Mouse (Mus musculus) lung, postnatal 4 days (tissue): ENCODE measurements around the gene Hyal3.
A peak's percentile ranks its signal among the peaks of the same experiment; 100 is the strongest.

Experiments used
- DNase-seq, 2 experiments: peaks; one replicate each; pipeline ENCODE4 v3.0.0; 2021

Gene Hyal3

GRCm38 (mm10) chr9:107580501-107581317, at the start of gene Hyal3:
Gene Hyal3, plus strand, starts transcription at chr9:107580818.
- peak; percentile 93 to 96 for DNase-seq

DNA sequence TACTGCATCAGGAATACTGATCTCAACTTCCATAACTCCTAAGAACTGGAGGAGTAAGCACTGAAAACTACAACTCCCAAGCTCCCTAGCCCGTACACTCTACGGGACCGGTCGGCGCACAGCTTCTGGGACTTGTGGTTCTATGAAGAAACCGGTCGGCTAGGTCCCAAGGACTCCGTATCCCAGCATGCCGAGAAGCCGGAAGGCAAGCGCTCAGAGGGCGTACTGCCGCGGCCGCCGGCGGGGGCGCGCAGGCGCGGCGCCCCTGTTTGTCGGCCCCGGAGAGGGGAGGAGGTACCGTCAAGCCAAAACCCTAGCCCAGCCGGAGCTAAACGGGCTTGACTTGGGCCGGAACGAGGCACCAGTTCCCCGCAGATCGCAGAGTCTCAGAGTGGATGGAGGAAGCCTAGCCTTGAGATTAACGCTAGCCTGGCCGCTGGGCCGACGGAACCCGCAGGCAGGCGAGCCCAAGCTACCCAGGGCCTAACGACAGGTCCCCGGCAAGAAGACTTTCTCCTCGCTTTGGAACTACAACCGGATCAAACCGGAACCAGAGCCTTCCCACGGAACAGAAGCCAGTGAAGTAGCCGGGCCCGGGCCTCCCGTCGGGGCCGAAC, 46.7 kb upstream of the Hyal3 start, which contains the start of gene Tmem115:
Gene Tmem115 (plus strand): TSS at position 155 of the 617 bp plus-strand sequence.
- peak; percentile 94 to 97 for DNase-seq

- peak; percentile 42 to 51 for DNase-seq
These were observed 46.0 kb upstream of the Hyal3 start for GRCm38 (mm10) chr9:107534408-107535202.

- DNase-seq, result no peak
These were observed 42.4 kb upstream of the Hyal3 start for GRCm38 (mm10) chr9:107538231-107538630.

GRCm38 (mm10) chr9:107538711-107539110, 41.9 kb upstream of the Hyal3 start:
- DNase-seq, result no peak

DNA sequence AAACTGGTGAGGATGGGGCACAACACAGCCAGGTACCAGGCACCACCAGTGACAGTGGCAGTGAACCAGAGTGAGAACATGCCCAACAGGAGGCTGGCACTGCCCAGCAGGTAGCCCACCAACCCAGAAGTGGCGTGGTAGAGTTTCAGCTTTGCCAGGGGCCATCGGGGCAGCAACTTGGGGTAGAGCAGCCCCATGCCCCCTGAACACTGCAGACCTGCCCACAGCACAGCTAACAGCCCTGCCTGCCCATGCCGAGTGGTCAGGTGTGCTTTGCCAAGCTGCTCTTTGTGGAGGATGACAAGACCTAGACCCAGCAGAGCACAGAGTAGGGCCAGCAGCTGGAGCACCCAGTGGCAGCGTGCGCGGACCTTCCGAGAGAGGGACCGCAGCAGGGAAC, 40.7 kb upstream of the Hyal3 start:
- peak in 1 of 2 experiments; percentile 20 for DNase-seq

DNA sequence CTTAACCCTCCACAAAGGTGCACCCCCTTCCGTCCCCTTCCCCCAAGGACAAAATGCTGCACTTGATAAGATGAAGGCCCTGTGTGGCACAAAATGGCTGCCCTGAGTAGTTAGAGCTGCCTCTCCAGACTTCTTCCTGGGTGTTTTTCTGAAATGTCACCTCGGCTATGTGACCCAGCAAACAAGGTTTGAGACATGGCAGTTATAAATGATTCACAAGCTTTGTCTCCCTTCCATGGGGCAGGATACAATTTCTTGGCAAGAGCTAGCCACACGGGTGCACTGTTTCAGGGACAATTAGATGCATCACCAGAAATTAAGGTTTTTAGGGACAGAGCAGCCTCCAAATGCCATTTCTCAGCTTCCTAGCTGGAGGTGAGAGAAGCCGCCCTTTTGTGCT, 40.2 kb upstream of the Hyal3 start:
- DNase-seq, result no peak

GRCm38 (mm10) chr9:107541005-107541404, 39.6 kb upstream of the Hyal3 start:
- DNase-seq, result no peak

DNA sequence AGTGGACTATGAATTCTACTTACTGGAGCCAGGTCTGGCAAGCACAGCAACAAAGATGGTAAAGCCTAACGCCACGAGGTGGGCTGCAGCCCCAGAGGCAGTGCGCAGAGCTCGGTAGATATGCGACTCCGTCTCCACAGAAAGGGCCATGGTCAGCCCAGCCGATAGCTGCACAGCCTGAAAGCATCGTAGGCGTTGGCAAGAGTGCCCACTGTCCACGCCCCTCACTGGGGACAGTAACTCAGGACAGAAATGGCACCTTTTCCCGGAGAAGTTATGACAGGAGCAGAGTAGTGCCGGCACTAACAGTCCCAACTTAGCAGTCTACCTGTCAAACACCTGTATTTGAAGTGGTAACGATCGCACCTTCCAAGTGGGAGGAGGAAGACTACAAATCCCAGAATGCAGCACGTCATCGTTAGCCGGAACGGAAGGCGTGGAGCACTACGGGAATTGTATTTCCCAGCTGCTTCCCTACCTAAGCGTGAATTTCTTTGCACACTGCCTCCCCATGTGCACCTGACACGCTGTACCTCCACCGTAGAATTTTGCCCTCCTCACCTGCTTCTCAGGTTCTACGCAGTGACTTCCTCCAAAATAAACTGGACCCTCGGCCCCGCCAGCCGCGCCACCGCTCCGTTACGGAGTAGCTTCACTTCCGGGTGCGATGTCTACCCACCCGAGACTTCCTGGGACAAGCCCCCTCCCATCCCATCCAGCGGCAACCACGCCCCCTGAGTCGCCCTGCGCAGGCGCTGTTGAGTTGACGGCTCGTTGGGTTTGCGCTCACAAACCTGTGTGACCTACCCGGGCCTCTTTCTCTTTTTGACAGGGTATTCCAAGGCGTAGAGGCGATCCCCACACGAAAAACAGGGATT, 38.9 kb upstream of the Hyal3 start, which contains the start of the genes Cyb561d2 and Nprl2:
Gene Cyb561d2 (minus strand): TSS at position 720 of the 878 bp plus-strand sequence.
Gene Nprl2 (plus strand): TSS at position 753 of the 878 bp plus-strand sequence.
- DNase-seq, result peak; percentile 95 to 96

- no peak for DNase-seq
These were observed 38.3 kb upstream of the Hyal3 start for GRCm38 (mm10) chr9:107542352-107542686.

DNA sequence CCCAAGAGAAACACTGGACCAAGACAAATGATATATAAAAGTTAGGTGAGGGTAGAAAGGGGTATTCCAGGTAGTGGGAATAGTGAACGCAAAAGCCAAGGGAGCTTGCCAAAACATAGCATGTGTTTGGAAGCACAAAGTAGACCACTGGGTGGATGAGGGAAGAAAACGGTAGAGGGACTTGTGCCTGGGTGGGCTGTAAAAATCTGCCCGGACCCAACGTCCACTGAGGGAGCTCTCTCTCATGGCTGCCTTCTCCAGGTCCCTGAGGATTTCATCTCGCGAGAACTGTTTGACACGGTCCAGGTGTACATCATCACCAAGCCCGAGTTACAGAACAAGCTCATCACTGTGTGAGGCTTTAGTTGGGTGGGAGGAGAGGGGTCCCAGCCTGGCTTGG, 37.9 kb upstream of the Hyal3 start:
- no peak for DNase-seq

DNA sequence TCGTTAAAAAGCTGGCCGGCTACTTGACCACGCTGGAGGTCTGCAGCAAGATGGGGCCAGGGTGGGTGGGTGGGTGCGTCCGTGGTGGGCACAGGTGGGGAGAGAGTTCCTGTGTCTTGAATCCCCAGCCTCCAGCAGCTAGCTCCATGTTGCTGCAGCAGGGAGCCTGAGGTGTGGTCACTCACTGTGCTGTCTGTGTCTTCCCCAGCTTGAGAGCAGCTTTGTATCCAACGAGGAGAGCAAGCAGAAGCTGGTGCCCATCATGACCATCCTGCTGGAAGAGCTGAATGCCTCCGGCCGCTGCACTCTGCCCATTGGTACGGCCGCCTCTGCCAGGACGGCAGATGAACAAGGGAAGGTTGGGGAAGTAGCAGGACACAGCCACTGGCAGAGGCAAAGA, 37.3 kb upstream of the Hyal3 start:
- DNase-seq, result peak in 1 of 2 experiments; percentile 23

GRCm38 (mm10) chr9:107544196-107544700, 36.4 kb upstream of the Hyal3 start:
- DNase-seq, result peak in 1 of 2 experiments; percentile 22

- no peak for DNase-seq
These were observed 35.9 kb upstream of the Hyal3 start for GRCm38 (mm10) chr9:107544729-107545128.

GRCm38 (mm10) chr9:107545199-107545598, 35.4 kb upstream of the Hyal3 start:
- no peak for DNase-seq

DNA sequence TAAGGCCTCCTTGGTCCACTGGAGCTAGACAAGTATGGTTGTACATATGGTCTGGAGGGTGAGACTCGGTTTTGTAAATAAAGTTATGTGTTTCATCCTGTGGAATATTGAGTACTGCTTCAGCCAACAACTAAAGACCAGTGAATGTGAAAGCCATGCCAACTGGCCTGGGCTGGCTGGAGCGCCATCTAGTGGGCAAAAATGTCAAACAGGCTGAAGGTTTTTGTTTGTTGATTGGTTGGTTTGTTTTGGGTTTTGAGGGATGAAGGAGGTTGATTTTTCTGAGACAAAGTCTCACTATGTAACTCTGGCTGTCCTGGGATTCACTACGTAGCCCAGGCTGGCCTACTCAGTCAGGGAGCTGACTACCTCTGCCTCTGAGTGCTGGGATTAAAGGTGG, 35.0 kb upstream of the Hyal3 start:
- DNase-seq, result peak; percentile 65 to 84

DNA sequence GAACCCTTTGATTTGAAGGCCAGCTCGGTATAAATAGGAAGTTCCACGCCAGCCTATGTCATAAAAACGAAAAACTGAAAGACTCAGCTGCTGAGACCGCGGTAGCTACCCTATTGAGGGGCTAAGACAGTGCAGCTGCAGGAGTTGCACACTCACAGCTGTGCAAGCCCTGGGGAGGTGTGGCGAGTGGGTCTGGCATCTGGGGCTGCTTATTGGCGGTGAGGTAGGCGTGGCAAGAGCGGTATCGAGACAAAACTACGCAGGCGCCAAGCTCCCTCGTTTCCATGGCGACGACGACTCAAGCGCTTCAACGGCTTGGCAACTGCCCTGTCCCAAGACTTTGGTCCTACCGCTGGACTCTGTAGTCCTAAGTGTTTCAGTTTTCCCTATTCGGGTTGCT, 33.6 kb upstream of the Hyal3 start, which contains the start of gene Zmynd10:
Gene Zmynd10 (plus strand): TSS at position 273 of the 400 bp plus-strand sequence.
- DNase-seq, result peak; percentile 92 to 94

GRCm38 (mm10) chr9:107547957-107548356, 32.7 kb upstream of the Hyal3 start:
- no peak for DNase-seq

DNA sequence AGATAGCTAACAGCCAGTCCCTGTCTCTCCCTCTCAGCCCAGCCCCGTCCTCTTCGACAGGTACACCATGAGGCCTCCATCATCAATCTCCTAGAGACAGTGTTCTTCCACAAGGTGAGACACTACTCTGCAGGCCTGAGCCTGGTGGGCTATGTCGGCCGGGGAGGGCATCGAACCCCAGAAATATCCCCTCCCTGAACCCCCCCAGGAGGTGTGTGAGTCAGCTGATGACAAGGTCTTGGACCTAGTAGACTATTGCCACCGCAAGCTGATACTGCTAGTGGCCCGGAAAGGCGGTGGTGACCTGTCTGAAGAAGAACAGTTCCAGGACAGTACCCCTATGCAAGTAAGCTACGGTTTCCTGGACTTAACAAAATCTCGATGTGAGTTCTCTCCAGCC, 31.8 kb upstream of the Hyal3 start:
- DNase-seq, result no peak

DNA sequence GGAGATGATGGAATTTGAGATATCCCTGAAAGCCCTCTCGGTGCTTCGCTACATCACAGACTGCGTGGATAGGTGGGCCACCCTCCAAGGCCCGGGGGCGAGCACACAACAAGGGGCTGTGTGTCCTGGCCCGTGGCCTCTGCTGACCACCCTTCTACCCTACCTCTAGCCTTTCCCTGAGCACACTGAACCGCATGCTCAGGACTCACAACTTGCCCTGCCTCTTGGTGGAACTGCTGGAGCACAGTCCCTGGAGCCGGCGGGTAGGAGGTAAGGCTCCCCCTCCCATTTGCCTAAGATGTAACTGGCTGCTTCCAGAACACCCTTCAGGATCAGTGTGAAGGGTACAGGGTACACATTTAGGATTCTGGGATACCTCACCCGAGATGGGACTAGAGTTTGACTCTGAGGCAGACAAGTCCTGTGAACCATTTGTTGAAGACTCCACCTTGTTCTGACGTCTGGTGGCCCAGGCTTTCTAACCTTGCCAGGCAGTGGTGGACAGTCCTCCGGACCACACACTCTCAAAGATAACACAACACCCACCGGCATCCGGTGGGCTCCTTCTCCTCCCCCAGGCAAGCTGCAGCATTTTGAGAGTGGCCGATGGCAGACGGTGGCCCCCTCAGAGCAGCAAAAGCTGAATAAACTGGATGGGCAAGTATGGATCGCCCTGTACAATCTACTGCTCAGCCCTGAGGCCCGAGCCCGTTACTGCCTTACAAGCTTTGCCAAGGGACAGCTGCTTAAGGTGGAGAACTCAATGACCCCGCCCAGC, 31.1 kb upstream of the Hyal3 start:
- DNase-seq, result no peak

DNA sequence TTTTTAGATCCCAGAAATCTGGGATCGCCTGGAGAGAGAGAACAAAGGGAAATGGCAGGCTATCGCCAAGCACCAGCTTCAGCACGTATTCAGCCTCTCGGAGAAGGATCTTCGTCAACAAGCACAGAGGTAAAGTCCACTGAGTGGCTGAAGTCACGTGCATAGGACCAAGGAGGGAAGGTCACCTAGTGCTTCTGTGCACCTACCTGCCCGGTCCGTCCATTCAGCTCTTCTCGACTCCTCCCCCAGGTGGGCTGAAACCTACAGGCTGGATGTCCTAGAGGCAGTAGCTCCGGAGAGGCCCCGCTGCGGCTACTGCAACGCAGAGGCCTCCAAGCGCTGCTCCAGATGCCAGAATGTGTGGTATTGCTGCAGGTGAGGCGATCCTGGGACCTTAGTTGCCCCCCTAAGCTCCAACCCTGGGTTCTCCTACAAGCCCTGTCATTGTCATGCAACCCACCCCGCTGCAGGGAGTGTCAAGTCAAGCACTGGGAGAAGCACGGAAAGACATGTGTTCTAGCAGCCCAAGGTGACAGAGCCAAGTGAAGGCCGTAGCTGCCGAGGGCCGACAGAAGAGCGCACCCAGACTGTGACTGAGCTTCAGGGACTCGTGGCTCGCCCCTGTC, 30.0 kb upstream of the Hyal3 start:
- DNase-seq, result peak in 1 of 2 experiments; percentile 59
